Mouse (Mus musculus) heart, embryonic 16.5 days (tissue): Measurements from ENCODE around the gene Ssbp3. TPM values are rescaled to one million over a fixed set of nuclear protein-coding genes. Genes with fewer than 3 reads are reported as not detected.

Experiments used
- ATAC-seq: fragments of 200-750 bp; cut with Nextera tagmentation; replicated peaks from 2 replicates; pipeline ENCODE4 v1.8.0; 2017; ENCODE audit warnings: moderate number of reproducible peaks; ENCODE audit not compliant: insufficient read depth, low FRiP score; ENCODE audit errors: extremely low read depth
- H3K27ac ChIP-seq: fragments of 300-500 bp; sonication (generic); 2 replicates; pipeline ENCODE4 v1.5.1; 2014; ENCODE audit warnings: mild to moderate bottlenecking, low read length, control low read depth, moderate library complexity
- H3K27me3 ChIP-seq: fragments of 300-500 bp; sonication (generic); 2 replicates; pipeline ENCODE4 v1.6.1; 2014; ENCODE audit warnings: low read length, mixed read lengths; ENCODE audit not compliant: control insufficient read depth, insufficient read depth
- H3K36me3 ChIP-seq: fragments of 300-500 bp; sonication (generic); 2 replicates; pipeline ENCODE4 v1.6.1; 2014; ENCODE audit not compliant: control insufficient read depth, insufficient read depth
- H3K4me1 ChIP-seq: fragments of 300-500 bp; sonication (generic); 2 replicates; pipeline ENCODE4 v1.6.1; 2014; ENCODE audit warnings: low read length, mixed read lengths; ENCODE audit not compliant: control insufficient read depth, insufficient read depth
- H3K4me2 ChIP-seq: fragments of 300-500 bp; sonication (generic); 2 replicates; pipeline ENCODE4 v1.6.1; 2014; ENCODE audit warnings: low read depth, mild to moderate bottlenecking, control low read depth, low read length
- H3K4me3 ChIP-seq: fragments of 300-500 bp; sonication (generic); 2 replicates; pipeline ENCODE4 v1.5.1; 2014; ENCODE audit warnings: mild to moderate bottlenecking, control low read depth, low read length
- H3K9ac ChIP-seq: fragments of 300-500 bp; sonication (generic); 2 replicates; pipeline ENCODE4 v1.6.1; 2014; ENCODE audit warnings: low read length, control low read depth
- H3K9me3 ChIP-seq: fragments of 300-500 bp; sonication (generic); replicated peaks from 2 replicates; pipeline ENCODE4 v1.6.1; 2016; ENCODE audit warnings: low read length; ENCODE audit not compliant: control insufficient read depth
- WGBS: fragments of 180-500 bp; shearing (Covaris S2); extraction: QIAGEN DNeasy Blood & Tissue Kit; methylation state at CpG from one replicate; pipeline ENCODE4 v1.1.7; 2014; 5-methylcytosine and 5-hydroxymethylcytosine counted together
- polyA plus RNA-seq: library from polyadenylated mRNA; unstranded; fragments of >200 nt; fragmentation: Nextera tagmentation; extraction: Ambion mirVana; gene quantifications from 2 replicates; pipeline ENCODE4 v1.2.1, GENCODE M21; 2015

Ssbp3 gene
- polyA plus RNA-seq, 1 experiment from 2014 or later, result 52.9 TPM

DNA sequence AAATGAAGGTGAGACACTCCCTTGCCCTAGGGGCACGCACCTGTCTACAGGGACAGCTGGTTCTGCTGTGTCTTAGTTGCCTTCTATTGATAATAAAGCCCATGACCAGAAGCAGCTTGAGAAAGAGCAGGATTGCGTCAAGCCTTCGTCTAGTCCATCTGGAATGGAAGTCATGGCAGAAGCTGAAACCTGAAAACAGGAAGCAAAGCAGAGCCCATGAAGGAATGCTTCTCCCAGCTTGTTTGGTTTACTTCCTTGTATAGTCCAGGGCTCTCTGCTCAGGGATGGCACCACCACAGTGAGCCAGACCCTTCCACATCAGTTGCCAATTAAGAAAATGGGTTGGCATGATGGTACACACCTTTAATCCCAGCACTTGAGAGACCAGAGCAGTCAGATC lies 171.7 kb downstream of the Ssbp3 start:
- no peaks in the 10 kb centered on the region for H3K4me1 ChIP-seq
- no peaks in the 10 kb centered on the region for H3K27me3 ChIP-seq
- H3K9me3 ChIP-seq, result no peaks in the 10 kb centered on the region
- 86% methylated on average over 3 of the region's 3 CpGs for WGBS
- no peak overlapping the region for H3K4me3 ChIP-seq
- H3K4me2 ChIP-seq, result no peak overlapping the region
- no peak overlapping the region for H3K27ac ChIP-seq
- no peak overlapping the region for H3K9ac ChIP-seq
- no peak for ATAC-seq
- H3K36me3 ChIP-seq, result no peaks in the 10 kb centered on the region

DNA sequence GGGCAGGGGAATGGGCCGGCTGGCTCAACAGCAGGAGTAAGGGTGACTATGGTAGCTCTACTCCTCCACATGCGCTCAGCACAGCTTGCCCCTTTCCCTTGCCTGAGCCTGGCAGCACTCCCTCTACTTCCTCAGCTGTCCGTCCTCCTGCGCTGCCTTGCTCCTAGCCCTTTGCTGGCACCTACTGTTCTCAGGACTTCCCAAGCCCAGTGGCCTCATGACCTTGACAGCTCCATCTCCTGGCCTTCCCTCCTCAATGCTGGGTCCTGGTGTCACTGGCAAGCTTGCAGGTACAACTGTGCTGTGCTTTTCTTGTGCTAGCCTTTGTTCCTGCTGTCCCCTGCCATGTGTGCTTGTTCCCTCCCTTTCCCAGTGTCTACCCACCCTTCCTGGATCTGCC lies 172.6 kb downstream of the Ssbp3 start:
- Histone ChIP-seq H3K9ac (no peak overlapping the region), H3K27me3 (no peaks in the 10 kb centered on the region), H3K36me3 (no peaks in the 10 kb centered on the region), H3K9me3 (no peaks in the 10 kb centered on the region), H3K4me3 (no peak overlapping the region), H3K4me1 (no peaks in the 10 kb centered on the region), H3K4me2 (no peak overlapping the region), H3K27ac (no peak overlapping the region)
- WGBS, result 80% methylated on average over 4 of the region's 4 CpGs
- no peak for ATAC-seq

DNA sequence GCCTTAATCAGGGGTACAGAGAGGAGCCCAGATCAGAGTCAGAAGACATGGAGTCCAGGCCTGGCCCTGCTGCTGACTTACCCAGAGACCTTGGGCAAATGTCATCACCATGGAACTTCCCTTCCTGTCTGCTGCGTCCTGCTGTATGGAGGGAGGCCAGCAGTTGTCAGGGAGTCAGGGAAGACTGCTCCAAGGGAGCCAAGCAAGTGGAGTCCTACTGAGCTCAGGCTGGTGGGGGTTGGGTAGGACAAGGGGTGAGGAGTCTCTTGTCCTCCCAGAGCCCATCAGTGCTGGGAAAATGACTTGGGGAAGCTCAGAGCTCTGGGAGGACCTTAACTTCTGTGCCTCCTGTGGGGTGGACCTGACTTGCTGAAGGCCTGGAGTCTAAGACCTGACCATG lies 173.8 kb downstream of the Ssbp3 start:
- Histone ChIP-seq H3K27ac (no peak overlapping the region), H3K4me3 (no peak overlapping the region), H3K36me3 (no peaks in the 10 kb centered on the region), H3K27me3 (no peaks in the 10 kb centered on the region), H3K4me1 (no peaks in the 10 kb centered on the region), H3K4me2 (no peak overlapping the region), H3K9me3 (no peaks in the 10 kb centered on the region), H3K9ac (no peak overlapping the region)
- WGBS, result 24% methylated on average over 1 of the region's 1 CpGs
- no peak for ATAC-seq

DNA sequence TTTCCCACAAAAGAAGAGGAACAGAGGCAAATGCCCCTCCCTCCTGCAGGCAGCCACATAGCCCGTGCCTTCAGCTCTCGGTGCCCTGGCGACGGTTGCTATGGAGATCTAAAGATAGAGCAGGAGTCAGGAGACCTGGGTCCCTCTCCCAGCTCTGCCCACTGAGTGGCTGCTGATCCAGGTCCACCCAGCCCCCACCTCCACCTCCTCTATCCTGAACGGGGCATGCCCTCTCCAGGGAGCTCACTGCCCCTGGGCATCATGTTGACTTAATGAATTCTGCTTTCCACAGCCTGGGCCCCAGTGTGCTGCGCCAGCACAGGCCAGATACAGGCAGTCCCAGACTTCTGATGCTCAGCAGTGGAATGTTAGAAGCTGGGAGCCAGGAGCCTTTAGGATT lies 174.4 kb downstream of the Ssbp3 start:
- WGBS, result 23% methylated on average over 6 of the region's 6 CpGs
- no peak overlapping the region for H3K4me2 ChIP-seq
- ATAC-seq, result peak; percentile 72
- H3K27me3 ChIP-seq, result no peaks in the 10 kb centered on the region
- H3K4me1 ChIP-seq, result no peaks in the 10 kb centered on the region
- H3K9me3 ChIP-seq, result no peaks in the 10 kb centered on the region
- no peak overlapping the region for H3K9ac ChIP-seq
- H3K36me3 ChIP-seq, result no peaks in the 10 kb centered on the region
- no peak overlapping the region for H3K27ac ChIP-seq
- H3K4me3 ChIP-seq, result no peak overlapping the region

DNA sequence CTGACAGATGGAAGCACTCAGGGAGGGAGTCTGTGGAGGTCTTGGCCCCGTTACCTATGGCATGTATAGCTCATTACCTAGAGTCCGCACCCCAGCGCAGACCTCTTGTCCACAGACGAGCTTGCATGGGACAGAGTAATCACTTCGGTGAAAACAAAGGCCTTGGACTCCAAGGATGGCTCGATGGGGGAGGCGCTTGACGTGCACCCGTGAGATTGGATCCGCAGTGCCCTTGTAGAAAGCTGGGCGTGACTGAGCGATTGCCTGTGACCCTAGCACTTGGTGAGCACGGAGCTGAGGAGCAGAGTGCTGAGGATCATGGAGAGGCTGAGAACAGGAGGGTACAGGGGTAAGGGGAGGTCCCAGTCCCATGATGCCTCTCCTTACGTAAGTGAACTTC lies 181.2 kb downstream of the Ssbp3 start:
- no peaks in the 10 kb centered on the region for H3K9me3 ChIP-seq
- 82% methylated on average over 14 of the region's 14 CpGs for WGBS
- no peak for ATAC-seq
- no peak overlapping the region for H3K27ac ChIP-seq
- no peaks in the 10 kb centered on the region for H3K36me3 ChIP-seq
- no peaks in the 10 kb centered on the region for H3K4me1 ChIP-seq
- no peak overlapping the region for H3K9ac ChIP-seq
- H3K27me3 ChIP-seq, result no peaks in the 10 kb centered on the region
- H3K4me3 ChIP-seq, result no peak overlapping the region
- H3K4me2 ChIP-seq, result no peak overlapping the region

DNA sequence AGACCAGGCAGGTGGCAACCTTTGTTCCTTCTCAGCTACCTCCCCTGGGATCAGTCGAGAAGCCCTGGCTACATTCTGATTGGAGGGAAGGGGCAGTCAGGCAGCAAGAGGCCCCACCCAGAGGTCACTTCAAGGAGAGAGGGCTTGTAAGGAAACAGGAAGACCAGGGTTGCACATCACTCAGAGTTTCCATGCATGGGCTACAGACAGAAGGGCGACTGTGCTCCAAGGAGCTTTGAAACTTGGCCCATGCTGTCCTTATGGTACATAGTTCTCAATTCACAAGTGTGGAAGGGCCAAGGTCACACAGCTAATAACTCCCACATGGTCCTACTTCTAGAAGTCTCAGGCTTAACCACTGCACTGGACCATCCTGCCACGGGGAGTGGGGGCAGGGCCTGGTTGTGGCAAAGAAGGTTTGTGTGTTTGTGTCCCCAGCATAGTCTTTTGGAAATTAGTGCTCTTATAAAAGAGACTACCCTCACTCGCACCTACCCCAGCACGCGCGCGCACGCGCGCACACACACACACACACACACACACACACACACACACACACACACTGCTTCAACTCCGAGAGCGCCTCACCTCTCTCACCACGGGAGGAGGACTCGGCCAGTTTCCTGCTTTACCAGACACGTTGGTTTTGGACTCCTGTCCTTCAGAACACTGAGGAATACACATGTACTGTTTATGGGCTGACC lies 184.1 kb downstream of the Ssbp3 start:
- no peaks in the 10 kb centered on the region for H3K9me3 ChIP-seq
- no peak overlapping the region for H3K4me2 ChIP-seq
- H3K27me3 ChIP-seq, result no peaks in the 10 kb centered on the region
- 0 out of 2 replicates have a peak, but pooled peaks have one; percentile 13 for ATAC-seq
- no peak overlapping the region for H3K9ac ChIP-seq
- H3K4me1 ChIP-seq, result no peaks in the 10 kb centered on the region
- H3K36me3 ChIP-seq, result no peaks in the 10 kb centered on the region
- no peak overlapping the region for H3K4me3 ChIP-seq
- no peak overlapping the region for H3K27ac ChIP-seq
- 76% methylated on average over 16 of the region's 16 CpGs for WGBS

DNA sequence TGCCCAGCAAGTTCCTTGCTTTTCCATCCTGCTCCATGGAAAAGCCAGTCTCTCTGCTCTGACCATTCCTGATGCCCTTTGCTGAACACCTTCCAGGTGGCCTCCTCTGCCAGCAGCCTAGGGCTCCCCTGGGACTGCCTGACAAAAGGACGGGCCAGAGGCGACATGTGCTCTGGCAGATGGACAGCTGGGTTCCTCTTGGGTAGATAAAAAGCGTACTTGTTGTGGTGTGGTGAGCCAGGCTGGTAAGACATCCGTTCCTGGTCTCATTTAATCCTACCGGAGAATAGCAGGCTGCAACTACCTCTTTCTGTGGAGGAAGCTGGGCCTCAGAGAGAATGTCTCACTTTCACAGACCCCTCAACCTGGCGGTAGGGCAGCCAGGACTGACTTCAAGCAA lies 185.5 kb downstream of the Ssbp3 start:
- H3K27ac ChIP-seq, result no peak overlapping the region
- no peak overlapping the region for H3K4me3 ChIP-seq
- no peaks in the 10 kb centered on the region for H3K4me1 ChIP-seq
- H3K4me2 ChIP-seq, result no peak overlapping the region
- 44% methylated on average over 6 of the region's 6 CpGs for WGBS
- no peaks in the 10 kb centered on the region for H3K27me3 ChIP-seq
- no peak for ATAC-seq
- H3K9ac ChIP-seq, result no peak overlapping the region
- H3K9me3 ChIP-seq, result no peaks in the 10 kb centered on the region
- no peaks in the 10 kb centered on the region for H3K36me3 ChIP-seq

DNA sequence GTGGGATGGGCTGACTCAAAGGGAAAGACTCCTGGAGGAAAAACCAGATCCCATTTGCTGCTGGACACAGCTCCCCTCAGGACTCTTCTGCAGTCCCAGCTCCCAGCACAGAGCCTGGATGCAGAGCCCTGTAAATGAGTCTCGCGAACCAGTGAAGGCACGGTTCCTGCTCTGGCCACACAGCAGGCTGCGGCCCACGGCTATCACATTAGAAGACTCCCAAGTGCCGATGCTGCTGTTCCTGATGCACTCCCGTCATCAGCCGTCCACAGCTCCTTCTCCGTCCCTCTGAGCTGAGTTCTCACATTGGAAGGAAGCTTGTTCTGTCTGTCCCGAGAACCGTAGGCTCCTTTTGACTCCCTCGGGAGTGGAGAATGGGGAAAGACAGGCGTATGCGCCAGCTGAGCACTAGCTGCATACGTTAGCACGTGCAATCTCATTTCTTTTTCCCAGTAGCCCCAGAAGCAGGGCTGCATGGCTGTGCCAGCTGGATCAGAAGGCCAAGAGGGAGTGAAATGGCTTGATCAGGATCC lies 186.4 kb downstream of the Ssbp3 start, which contains the start of gene Cdcp2:
TSS of gene Cdcp2 (plus strand) at position 51 of the 533 bp plus-strand sequence.
- WGBS, result 61% methylated on average over 16 of the region's 16 CpGs

DNA sequence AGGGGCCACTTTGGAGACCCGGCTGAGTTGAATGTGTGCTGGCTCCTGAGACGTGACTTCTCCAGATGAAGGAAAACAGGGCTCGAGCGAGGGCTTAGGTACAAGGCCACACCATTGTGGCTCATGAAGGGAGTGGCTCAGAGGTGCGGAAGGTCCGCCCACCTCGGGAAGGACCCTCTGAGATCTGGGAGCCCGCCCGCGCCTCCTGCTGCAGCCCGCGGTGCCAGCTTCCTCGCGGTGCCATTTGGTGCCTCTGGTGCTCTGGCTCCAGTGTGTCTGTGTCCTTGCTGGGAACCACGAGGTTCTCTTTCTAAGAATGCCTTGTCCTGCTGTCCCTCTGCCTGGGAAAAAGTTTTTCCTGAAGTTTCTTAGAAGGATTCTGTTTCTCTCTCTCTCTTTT lies 187.4 kb downstream of the Ssbp3 start:
- Histone ChIP-seq H3K4me1 (no peaks in the 10 kb centered on the region), H3K36me3 (no peaks in the 10 kb centered on the region), H3K27me3 (no peaks in the 10 kb centered on the region), H3K9ac (no peak overlapping the region), H3K9me3 (no peaks in the 10 kb centered on the region), H3K27ac (no peak overlapping the region), H3K4me3 (no peak overlapping the region), H3K4me2 (no peak overlapping the region)
- no peak for ATAC-seq
- WGBS, result 43% methylated on average over 15 of the region's 15 CpGs

More for the DNA sequence above, 186.4 kb downstream of the Ssbp3 start, which contains the start of gene Cdcp2:
- no peaks in the 10 kb centered on the region for H3K4me1 ChIP-seq
- no peaks in the 10 kb centered on the region for H3K9me3 ChIP-seq
- H3K36me3 ChIP-seq, result no peaks in the 10 kb centered on the region
- H3K4me2 ChIP-seq, result no peak within 1 kb of the TSS
- H3K4me3 ChIP-seq, result no peak within 1 kb of the TSS
- no peaks in the 10 kb centered on the region for H3K27me3 ChIP-seq
- ATAC-seq, result 0 out of 2 replicates have a peak, but pooled peaks have one; percentile 21
- H3K9ac ChIP-seq, result no peak within 1 kb of the TSS
- no peak within 1 kb of the TSS for H3K27ac ChIP-seq
